Mouse (Mus musculus) layer of hippocampus, adult 11-12 months (tissue): ENCODE data around the gene Gm8126.
"Not testable (repeated sequence)": the region's sequence is repeated elsewhere in the genome, so short reads cannot be mapped to it uniquely, and the experiment has no call there.

Source experiments
- DNase-seq: peaks from one replicate; pipeline ENCODE4 v3.0.0; 2022; ENCODE audit warnings: low spot score

The Gm8126 gene

DNA sequence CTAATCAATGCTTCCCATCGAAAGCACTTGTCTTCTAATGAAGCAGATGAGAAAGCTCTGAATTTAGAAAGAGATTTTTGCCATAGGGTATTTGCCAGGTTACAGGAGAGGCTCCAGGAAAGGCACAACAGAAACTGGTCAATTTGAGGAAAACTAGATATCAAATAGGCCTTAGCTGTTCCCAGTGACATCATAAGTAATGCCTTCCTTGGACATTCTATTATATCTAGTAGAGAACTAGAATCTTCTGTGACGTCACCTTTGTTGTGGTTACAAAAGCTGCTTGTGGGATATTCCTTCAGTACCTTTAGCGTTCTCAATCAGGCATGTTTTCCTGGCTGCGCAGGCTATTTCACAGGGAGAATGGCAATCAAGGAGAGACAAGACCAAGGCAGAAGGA is at the start of gene Gm8126:
Gene Gm8126, plus strand, starts transcription at position 301 of the 400 bp plus-strand sequence.
- not testable (repeated sequence) for DNase-seq

DNA sequence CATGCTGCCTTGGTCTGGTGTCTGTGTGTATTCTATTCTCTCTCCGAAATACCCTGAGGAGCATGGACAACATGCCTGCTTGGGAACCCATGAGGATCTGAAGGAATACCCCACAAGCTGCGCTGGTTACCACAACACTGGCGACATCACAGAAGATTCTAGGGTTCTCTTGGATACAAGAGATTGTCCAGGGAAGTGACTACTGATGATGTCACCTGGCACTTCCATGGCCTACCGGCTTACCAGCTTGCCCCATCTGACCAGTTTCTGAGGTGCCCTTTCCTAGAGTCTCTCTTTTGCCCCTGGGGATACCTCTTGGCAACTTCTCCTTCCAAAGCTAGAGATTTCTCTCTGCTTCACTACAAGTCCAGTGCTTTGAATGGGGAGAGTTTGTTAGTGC is 23.2 kb upstream of the Gm8126 start, which contains the start of gene Gm8122:
Gene Gm8122, minus strand, starts transcription at position 101 of the 400 bp plus-strand sequence.
- not testable (repeated sequence) for DNase-seq

DNA sequence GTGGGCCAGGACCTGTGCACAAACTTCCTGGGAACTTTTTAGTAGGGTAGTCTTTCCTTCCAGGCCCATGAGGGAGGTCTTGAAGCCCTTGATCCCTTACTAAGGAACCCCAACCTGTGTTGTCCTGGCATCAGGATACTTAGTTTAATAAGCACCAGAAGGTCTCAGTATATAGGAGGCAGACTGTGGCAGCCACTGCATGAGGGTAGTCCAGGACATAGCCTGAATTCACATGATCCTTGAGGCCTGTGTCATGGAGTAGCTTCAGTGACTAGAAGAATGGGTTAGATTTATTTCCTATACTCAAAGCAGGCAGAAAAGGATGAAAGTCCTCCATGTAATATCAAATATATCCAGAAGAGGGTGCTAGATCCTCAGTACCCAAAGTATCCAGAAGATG is 20.7 kb upstream of the Gm8126 start:
- DNase-seq: not testable (repeated sequence)

DNA sequence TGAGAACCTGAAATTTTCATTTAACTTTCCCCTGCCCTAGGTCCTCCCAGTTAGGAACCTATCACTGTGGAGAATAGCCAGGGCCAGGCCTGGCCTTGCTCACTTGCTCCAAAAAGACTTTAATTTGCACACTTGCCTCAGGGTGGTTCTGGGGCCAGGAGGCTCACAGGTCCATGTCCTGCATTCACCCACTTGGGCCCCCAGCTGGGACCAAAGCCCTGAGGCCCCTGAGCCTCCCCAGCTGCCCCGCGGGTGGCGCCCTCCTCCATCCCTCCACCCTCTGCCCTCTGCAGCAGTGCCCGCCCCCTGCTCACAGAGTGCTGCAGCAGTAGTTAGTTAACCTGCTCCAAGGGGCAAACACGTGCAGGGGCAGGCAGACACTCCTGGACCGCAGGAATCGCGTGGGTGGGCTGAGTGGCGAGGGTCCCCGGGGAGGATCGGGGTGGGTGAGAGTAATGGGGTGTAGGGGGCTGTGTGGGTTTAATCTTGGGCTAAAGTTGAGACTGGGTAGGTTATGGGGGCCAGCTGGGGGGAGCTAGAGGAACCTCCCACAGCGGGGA is 8.8 kb upstream of the Gm8126 start:
- peak; percentile 13 for DNase-seq

DNA sequence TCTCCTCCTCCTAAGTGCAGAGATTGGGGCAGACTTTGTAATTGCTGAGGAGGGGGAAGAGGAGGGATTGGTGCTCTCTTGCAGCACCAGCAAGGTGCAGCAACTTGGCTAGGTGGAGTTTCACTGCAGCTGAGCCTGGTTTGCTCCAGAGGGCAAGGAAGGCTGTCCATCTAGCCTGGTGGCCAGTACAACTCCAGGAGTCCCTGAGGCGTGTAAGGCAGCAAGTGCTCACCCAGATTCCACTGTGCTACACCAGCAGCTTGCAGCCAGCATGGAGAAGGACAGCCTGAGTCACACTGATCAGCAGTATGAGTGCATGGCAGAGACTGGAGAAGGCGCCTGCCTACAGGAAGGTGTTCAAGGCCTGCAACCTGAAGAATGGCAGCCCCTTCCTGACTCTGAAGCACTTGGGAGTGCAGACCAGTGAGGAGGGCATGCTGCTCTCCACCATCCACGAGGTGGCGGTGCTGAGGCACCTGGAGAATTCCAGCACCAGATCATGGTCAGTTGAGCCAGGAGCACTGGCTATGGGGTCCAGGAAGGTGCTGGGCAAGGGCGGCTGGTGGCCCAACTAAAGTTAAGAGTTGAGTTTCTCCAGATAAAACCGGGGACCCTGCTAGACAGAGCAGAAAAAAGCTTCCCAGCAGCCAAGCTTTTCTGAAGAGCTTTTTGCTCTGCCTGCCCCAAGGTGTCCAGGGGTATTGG is 7.7 kb upstream of the Gm8126 start:
- DNase-seq: not testable (repeated sequence)

DNA sequence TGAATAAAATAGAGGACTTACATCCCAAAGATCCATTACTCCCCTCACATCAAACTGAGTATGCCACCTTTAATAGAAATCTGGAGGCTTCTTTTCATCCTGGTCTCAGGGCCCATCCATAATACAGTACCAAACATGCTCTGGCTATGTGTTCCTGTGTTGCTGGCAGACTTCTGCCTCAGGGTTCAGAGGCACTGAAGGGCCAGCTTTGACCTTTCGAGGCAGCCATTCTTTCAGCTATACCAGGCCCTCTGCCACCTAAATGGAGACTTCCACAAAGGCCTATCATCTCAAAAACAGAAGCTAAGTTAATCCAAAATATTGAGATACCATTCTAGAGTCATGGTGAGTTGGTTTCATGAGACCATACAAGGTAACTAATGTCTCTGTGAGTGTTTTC is 1.9 kb upstream of the Gm8126 start:
- not testable (repeated sequence) for DNase-seq

DNA sequence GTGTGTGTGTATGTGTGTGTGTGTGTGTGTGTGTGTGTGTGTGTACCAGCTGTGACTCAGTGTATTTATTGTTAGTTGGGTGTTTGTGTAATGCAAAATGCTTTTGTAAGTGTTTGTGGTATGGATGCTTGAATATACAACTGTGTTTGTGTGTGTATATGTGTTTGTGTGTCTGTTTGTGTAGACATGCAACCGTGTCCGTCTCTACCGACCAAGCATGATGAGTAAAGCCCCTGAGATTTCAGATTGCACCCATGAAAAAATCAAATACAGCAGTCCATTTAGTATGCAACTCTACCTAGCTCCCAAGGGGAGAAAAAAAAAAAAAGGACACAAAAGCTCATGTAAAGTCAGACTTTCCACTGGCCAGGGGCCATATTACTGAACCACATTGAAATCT is 5.0 kb downstream of the Gm8126 start:
- DNase-seq: peak; percentile 8

DNA sequence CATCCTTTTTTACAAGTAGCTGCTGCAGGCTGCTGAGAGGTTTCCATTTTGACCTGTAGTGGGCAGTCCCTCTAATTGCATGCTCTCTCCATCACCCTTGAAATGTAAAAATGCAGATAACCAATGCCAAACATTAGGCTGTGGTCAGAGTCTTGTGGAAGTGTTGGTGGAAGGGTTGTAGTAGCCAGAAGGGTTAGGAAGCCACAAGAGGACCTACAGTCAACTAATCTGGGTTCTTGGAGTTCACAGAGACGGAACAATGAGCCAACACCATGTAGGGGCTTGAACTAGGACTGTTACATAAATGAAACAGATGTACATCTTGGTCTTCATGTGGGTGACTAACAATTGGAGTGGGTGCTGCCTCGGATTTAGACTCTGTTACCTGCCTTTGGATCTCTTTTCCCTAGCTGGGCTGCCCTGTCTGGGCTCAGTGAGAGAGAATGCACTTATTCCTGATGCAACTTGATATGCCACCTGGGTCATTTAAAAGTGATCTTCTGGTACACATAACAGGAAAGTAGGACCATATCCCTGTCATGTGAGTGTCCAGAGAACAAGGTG is 10.2 kb downstream of the Gm8126 start:
- DNase-seq: not testable (repeated sequence)

DNA sequence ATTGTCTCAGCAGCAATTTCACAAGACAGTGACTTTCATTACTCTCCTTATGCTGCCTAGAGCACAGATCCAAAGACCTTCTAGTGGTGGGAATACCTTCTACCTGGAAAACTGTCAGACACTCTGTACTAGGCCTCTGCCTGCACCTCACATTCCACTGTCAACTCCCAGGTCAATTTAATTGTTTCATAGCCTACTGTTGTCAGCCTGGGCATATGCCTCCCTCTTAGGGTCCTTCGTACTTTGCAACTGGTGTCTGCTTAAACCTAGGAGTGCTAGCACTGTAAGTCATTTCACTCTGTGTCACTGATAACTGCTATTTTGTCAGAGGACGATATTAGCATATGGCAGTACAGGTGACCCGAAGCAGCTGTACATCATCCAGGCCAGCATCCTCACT is 10.8 kb downstream of the Gm8126 start:
- DNase-seq: not testable (repeated sequence)

DNA sequence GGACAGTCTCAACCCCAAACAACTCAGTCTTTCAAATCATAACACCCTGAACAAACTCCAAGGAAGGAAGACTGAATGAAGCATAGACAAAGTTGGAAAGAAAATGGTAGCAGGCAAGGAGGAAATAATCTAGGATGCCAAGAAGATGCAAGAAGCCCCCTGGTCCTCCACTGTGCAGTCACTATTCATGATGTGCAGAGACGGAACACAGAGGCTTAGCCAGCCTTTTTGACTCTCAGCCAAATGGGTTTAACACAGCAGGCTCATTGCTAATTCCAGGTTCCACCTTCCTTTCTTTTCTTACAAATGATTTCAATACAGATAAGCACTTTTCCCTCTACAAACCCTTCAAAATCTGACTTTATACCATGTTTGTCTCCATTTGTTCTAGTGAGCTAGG is 14.7 kb downstream of the Gm8126 start:
- not testable (repeated sequence) for DNase-seq

DNA sequence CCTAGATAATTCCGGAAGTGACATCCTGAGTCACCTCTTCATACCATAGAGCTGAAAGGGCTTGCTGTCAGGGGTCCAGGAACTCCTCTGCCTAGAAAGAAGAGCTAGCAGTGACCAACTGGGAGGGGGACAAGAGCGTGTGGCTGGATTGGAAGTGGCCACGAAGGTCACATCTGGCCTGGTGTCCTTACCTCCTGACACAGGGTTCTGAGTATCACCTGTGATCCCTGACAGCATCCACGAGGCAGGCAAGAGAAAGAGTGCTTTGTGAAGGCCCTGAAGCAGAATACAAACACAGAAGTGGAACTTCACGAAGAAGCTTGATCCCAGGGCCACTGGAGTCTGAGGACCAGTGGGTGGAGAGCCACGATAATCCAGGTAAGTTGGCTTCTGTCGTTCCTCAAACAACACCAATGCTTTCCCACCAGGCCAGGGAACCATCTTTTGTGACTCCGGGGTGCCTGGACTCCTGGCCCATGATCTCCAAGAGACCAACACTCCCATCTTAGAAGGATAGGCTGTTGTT is 16.6 kb downstream of the Gm8126 start, which contains the start of gene Gm9732:
Gene Gm9732, plus strand, starts transcription at position 51 of the 526 bp plus-strand sequence.
- peak; percentile 25 for DNase-seq

DNA sequence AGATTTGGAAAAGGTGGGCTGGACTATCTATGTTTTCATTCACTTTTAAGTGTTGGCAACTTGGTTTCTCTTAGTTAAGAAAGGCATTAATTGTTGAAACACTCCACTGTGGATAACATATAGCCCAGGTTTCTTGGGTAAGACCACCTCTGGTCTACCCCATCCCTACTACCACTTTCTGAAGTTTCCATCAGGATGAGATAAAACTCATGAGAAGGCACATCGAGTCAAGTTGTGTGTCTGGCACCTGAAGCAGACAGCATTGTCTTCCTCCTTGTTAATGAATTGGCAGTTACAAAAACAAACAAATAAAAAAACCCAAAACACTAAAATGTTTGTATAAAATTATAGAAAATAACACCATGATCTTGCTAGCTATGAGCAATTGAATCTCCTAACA is 17.3 kb downstream of the Gm8126 start:
- DNase-seq: peak; percentile 12

DNA sequence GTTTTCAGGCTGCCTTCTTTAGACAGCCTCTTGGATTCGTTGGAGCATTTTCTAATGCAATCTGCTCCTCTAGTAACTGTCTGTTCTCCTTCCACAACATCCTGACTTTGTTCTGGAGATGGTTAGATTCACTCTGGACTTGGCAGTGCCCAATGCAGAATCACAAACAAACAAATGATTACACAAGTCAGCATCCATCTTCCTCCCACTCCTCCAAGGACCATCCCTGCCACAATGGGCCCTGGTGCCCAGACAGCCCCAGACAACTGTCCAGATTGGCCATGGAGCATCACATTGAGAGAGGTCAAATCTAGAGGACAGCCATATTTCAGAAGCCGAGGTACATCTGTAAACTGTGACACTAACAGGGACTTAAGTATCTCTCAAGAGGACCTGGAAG is 19.0 kb downstream of the Gm8126 start:
- peak; percentile 9 for DNase-seq

DNA sequence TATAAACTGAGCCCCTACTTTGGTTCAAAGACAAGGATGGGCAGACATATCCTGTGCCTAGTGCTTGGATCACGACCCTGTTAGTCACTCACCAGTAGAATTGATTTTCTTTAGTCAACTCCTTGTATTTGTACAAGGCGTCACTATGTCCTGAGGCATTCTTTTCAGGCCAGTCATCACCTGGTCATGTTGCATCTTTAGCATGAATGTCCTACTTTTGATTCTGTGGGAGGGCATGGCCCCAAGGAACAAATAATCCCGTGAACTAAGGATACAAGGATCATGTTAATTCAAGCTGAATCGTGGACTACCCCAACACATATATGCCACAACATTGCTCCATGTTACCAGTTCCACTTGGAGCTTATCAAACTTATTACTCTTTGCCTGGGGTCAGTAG is 19.7 kb downstream of the Gm8126 start:
- peak; percentile 5 for DNase-seq

DNA sequence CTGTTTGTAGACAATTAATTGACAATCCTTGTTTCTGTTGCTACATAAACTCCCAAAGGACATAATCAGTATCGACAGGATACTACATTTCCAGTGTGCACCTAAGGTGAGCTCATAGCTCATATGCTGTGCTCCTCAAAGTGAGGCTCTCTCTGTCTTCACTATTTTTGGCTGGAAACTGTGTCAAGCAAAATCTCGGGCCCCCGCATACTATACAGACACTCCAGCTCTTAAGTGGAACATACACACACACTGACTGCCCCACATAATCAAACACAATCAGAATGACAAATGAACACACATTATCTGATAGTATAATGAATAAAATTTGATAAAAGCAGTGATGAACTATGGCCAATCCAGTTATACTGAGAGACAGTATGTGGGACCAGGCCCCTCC is 20.2 kb downstream of the Gm8126 start:
- DNase-seq: peak; percentile 20

DNA sequence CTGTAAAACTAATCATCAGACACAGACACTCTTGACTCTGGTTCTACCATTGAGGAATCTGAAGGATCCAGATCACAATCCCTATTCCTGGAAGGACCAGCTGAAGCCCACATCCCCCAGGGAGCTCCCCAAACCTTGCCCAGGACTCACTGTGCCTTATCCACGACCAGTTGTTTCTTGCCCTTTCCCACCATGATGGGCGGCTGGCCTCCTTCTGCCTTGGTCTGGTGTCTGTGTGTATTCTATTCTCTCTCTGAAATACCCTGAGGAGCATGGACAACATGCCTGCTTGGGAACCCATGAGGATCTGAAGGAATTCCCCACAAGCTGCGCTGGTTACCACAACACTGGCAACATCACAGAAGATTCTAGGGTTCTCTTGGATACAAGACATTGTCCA is 35.1 kb downstream of the Gm8126 start, which contains the start of gene Gm8127:
Gene Gm8127, minus strand, starts transcription at position 330 of the 400 bp plus-strand sequence.
- not testable (repeated sequence) for DNase-seq
